Mouse (Mus musculus) liver, embryonic 15.5 days (tissue): Measurements from ENCODE around the gene Phlda3. TPM values are rescaled to one million over a fixed set of nuclear protein-coding genes. Genes with fewer than 3 reads are reported as not detected.

Source experiments
- ATAC-seq: fragments of 200-750 bp; cut with Nextera tagmentation; 2 replicates; pipeline ENCODE4 v1.8.0; 2017; ENCODE audit warnings: moderate number of reproducible peaks, mild to moderate bottlenecking, moderate library complexity; ENCODE audit not compliant: insufficient read depth
- H3K27ac ChIP-seq: fragments of 300-500 bp; sonication (generic); replicated peaks from 2 replicates; pipeline ENCODE4 v1.5.1; 2015; ENCODE audit warnings: mild to moderate bottlenecking, inconsistent platforms
- H3K27me3 ChIP-seq: fragments of 300-500 bp; sonication (generic); 2 replicates; pipeline ENCODE4 v1.6.1; 2015; ENCODE audit warnings: mild to moderate bottlenecking, inconsistent platforms
- H3K36me3 ChIP-seq: fragments of 300-500 bp; sonication (generic); replicated peaks from 2 replicates; pipeline ENCODE4 v1.6.1; 2015; ENCODE audit warnings: moderate library complexity, mild to moderate bottlenecking, inconsistent platforms
- H3K4me1 ChIP-seq: fragments of 300-500 bp; sonication (generic); replicated peaks from 2 replicates; pipeline ENCODE4 v1.6.1; 2015; ENCODE audit warnings: inconsistent platforms
- H3K4me2 ChIP-seq: fragments of 300-500 bp; sonication (generic); 2 replicates; pipeline ENCODE4 v1.6.1; 2015; ENCODE audit warnings: moderate library complexity, mild to moderate bottlenecking, inconsistent platforms
- H3K4me3 ChIP-seq: fragments of 300-500 bp; sonication (generic); replicated peaks from 2 replicates; pipeline ENCODE4 v1.5.1; 2015; ENCODE audit warnings: mild to moderate bottlenecking, inconsistent platforms
- H3K9ac ChIP-seq: fragments of 300-500 bp; sonication (generic); 2 replicates; pipeline ENCODE4 v1.6.1; 2015; ENCODE audit warnings: moderate library complexity, mild to moderate bottlenecking, inconsistent platforms
- H3K9me3 ChIP-seq: fragments of 300-500 bp; sonication (generic); replicated peaks from 2 replicates; pipeline ENCODE4 v1.6.1; 2016; ENCODE audit warnings: inconsistent platforms
- WGBS: fragments of 180-500 bp; shearing (Covaris S2); methylation state at CpG from one replicate; pipeline ENCODE4 v1.1.7; 2015; ENCODE audit warnings: mixed read lengths; ENCODE audit not compliant: insufficient replicate concordance; 5-methylcytosine and 5-hydroxymethylcytosine counted together
- polyA plus RNA-seq: library from polyadenylated mRNA; unstranded; fragments of >200 nt; fragmentation: Nextera tagmentation; extraction: Ambion mirVana; gene quantifications from 2 replicates; pipeline ENCODE4 v1.2.1, GENCODE M21; 2015

Phlda3 gene
- polyA plus RNA-seq, 1 experiment from 2014 or later, result 6.2 TPM

- WGBS, result 13% methylated on average over 20 of the region's 20 CpGs
- no peak overlapping the region for H3K4me3 ChIP-seq
- ATAC-seq, result no peak
- no peak overlapping the region for H3K27ac ChIP-seq
- H3K4me2 ChIP-seq, result peak overlapping the region; percentile 50
- peaks cover 17% of the 10 kb centered on the region for H3K4me1 ChIP-seq
- H3K9ac ChIP-seq, result no peak overlapping the region
- peaks cover 56% of the 10 kb centered on the region for H3K27me3 ChIP-seq
- no peaks in the 10 kb centered on the region for H3K36me3 ChIP-seq
- no peaks in the 10 kb centered on the region for H3K9me3 ChIP-seq
Observed at GRCm38 (mm10) chr1:135794216-135795134, 28.6 kb downstream of the Phlda3 start.

DNA sequence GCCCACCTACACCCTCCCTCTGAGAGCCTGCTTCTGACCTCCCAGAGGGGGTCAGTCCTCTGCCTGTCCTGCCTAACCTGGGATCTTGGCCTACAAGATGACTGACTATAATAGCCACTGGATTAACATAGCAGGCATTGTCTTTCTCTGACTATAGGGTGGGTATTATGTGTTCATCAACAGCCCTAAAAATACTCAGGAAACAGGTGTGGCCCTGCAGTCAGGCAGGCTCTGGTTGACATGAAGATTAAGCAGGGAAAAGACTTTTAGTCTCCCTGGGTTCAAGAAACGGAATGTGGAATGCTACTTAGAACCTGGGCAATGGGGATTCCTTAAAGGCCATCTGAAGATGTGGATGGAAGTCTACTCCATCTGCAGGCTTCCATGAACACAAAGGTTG is 32.6 kb downstream of the Phlda3 start:
- no peak overlapping the region for H3K9ac ChIP-seq
- H3K4me1 ChIP-seq, result peaks cover 21% of the 10 kb centered on the region
- no peak for ATAC-seq
- H3K4me3 ChIP-seq, result no peak overlapping the region
- H3K27ac ChIP-seq, result no peak overlapping the region
- 47% methylated on average over 1 of the region's 1 CpGs for WGBS
- H3K4me2 ChIP-seq, result no peak overlapping the region
- H3K27me3 ChIP-seq, result peaks cover 30% of the 10 kb centered on the region
- H3K36me3 ChIP-seq, result no peaks in the 10 kb centered on the region
- H3K9me3 ChIP-seq, result no peaks in the 10 kb centered on the region

- ATAC-seq, result no peak
- WGBS, result 35% methylated on average over 8 of the region's 8 CpGs
- no peaks in the 10 kb centered on the region for H3K9me3 ChIP-seq
- peaks cover 29% of the 10 kb centered on the region for H3K27me3 ChIP-seq
- no peaks in the 10 kb centered on the region for H3K36me3 ChIP-seq
- H3K27ac ChIP-seq, result no peak overlapping the region
- H3K4me2 ChIP-seq, result no peak overlapping the region
- H3K4me1 ChIP-seq, result peaks cover 14% of the 10 kb centered on the region
- H3K4me3 ChIP-seq, result no peak overlapping the region
- no peak overlapping the region for H3K9ac ChIP-seq
Observed at GRCm38 (mm10) chr1:135799109-135799627, 33.2 kb downstream of the Phlda3 start.

DNA sequence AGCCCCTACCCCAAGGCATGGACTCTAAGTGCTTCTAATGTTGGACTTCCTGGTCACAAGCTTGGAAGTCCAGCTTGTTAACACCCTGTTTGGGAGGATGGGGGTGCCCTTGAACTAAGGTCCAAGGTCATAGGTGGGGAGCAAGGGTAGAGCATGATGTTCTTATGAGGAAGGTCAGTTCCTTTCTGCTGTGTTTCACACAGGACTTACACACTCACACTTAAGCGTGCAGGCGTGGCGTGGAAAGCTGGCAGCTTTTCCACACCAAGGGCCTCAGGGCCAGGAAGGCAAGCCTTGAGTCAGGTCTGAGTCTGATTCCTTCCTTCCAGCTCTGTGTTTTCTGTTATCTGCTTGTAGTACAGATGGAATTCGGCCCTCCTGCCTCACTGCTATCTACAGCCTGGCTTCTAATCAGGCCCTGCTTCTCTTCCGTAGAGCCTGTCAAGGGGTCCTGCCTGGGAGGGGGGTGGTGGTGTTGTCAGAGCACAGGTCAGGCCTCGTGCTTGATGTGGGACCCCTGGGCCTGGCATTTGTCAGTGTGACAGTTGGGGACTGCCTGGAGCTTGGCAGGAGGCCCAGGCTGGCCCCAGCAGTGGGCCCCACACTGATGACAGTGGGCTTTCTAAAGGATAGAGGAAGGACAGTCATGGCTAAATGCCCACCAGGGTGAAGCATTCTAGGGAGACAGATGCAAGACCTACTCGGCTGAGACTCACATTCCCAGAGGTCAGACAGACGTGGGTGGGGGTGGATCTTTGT is 34.5 kb downstream of the Phlda3 start:
- Histone ChIP-seq H3K4me3 (no peak overlapping the region), H3K9ac (no peak overlapping the region), H3K9me3 (no peaks in the 10 kb centered on the region), H3K4me2 (no peak overlapping the region), H3K27ac (no peak overlapping the region), H3K27me3 (peaks cover 18% of the 10 kb centered on the region), H3K36me3 (no peaks in the 10 kb centered on the region), H3K4me1 (peaks cover 8% of the 10 kb centered on the region; the same call in 1 of the 2 replicates)
- 14% methylated on average over 8 of the region's 8 CpGs for WGBS
- ATAC-seq, result peak; percentile 28; the same call in 1 of the 2 replicates

GRCm38 (mm10) chr1:135807546-135807945 is 41.6 kb downstream of the Phlda3 start:
- Histone ChIP-seq H3K27ac (no peak overlapping the region), H3K9me3 (no peaks in the 10 kb centered on the region), H3K36me3 (no peaks in the 10 kb centered on the region), H3K9ac (no peak overlapping the region), H3K4me1 (no peaks in the 10 kb centered on the region), H3K27me3 (peaks cover 6% of the 10 kb centered on the region; the same call in 1 of the 2 replicates), H3K4me2 (no peak overlapping the region), H3K4me3 (no peak overlapping the region)
- no peak for ATAC-seq
- 47% methylated on average over 10 of the region's 10 CpGs for WGBS

DNA sequence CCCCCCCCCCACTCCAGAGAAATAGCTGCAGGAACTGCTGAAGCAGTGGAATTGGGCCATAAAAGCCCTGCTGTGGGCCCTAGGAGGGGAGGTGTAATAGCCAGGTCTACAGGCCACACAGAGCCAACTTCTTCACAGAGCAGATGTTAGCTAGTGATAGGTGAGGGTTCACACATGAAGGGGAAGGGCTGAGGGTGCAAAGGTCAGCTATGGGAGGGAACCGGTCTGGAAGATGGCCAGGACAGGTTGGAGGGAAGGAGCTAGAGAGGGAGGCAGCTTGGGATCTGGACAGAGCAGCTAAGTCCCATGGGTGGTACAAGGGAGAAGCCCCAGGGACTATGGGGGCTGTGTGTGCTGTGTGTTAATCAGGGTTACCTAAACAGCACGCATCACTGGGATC is 44.3 kb downstream of the Phlda3 start:
- H3K9me3 ChIP-seq, result no peaks in the 10 kb centered on the region
- H3K36me3 ChIP-seq, result no peaks in the 10 kb centered on the region
- H3K27me3 ChIP-seq, result peaks cover 17% of the 10 kb centered on the region
- H3K4me1 ChIP-seq, result no peaks in the 10 kb centered on the region
- H3K4me3 ChIP-seq, result no peak overlapping the region
- 49% methylated on average over 2 of the region's 2 CpGs for WGBS
- no peak overlapping the region for H3K27ac ChIP-seq
- ATAC-seq, result no peak
- H3K9ac ChIP-seq, result no peak overlapping the region
- no peak overlapping the region for H3K4me2 ChIP-seq

DNA sequence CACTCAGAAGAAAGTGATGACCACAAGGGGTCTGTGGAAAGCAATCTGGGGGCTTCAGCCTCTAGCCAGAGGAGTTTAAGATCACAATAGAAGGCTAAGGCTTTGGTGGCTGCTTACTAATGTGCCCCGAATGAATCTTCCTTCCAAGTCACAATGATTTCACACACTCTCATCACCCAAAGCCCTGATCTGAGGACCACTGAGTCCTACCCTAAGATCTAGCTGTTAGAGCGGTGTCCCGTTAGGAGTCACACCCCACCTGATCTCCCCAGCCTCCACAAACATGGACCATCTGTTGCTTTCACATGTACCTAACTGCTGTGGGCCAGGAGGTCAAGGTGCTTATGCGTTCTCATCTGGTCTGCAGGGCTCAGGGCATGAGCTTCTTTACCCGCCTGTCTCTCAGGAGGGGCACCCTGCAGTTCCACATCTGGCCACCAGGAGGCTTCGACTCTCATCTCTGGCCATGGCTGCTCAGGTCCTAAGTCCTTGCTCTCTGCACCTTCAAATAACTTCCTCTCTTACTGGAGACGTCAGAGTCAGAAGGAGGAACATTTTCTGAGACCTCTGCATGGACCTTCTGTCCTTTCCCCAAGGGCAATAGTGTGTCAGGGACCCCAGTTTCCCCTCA is 45.2 kb downstream of the Phlda3 start:
- H3K4me1 ChIP-seq, result no peaks in the 10 kb centered on the region
- H3K9ac ChIP-seq, result no peak overlapping the region
- peaks cover 26% of the 10 kb centered on the region for H3K27me3 ChIP-seq
- no peak overlapping the region for H3K27ac ChIP-seq
- no peak overlapping the region for H3K4me2 ChIP-seq
- no peak for ATAC-seq
- no peaks in the 10 kb centered on the region for H3K9me3 ChIP-seq
- 27% methylated on average over 7 of the region's 7 CpGs for WGBS
- H3K4me3 ChIP-seq, result no peak overlapping the region
- H3K36me3 ChIP-seq, result no peaks in the 10 kb centered on the region

DNA sequence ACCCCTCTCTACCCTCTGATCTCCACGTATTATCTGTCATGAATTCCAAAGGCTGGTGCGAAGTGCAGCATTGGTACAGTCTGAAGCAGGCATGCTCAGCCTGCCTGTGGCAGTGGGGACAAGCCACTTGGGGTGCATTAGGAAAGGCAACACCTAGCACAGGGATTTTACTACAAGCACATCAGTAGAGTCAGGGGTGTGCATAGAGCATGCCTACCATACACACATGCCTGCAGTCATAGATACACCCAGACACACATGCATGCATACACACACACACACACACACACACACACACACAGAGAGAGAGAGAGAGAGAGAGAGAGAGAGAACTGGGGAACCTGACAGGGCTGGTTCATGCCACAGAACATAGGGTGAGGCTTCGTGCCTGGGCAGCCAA is 46.3 kb downstream of the Phlda3 start:
- 59% methylated on average over 3 of the region's 3 CpGs for WGBS
- Histone ChIP-seq H3K9ac (no peak overlapping the region), H3K27me3 (peaks cover 37% of the 10 kb centered on the region), H3K36me3 (no peaks in the 10 kb centered on the region), H3K27ac (no peak overlapping the region), H3K4me1 (no peaks in the 10 kb centered on the region), H3K9me3 (no peaks in the 10 kb centered on the region), H3K4me3 (no peak overlapping the region), H3K4me2 (no peak overlapping the region)
- no peak for ATAC-seq

- no peak overlapping the region for H3K4me2 ChIP-seq
Observed at GRCm38 (mm10) chr1:135812618-135813017, 46.7 kb downstream of the Phlda3 start.

DNA sequence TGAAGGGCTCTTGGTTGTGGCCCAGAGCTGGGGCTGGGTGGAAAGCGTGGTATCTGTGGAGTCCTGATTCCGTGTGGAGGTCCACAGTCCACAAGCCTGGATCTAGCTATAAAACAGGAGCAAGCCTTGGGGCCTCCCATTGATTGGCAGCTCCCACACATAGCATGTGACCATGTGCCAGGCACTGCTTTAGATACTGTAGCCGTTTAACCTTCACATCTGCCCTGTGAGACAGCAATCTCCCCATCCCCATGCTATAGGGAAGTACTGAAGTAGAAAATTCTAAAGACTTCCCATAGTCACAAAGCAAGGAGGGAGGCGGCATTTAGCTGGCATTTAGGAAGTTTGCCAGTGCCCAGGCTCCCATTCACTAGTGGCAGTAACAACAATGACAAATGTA is 47.2 kb downstream of the Phlda3 start:
- Histone ChIP-seq H3K36me3 (no peaks in the 10 kb centered on the region), H3K4me1 (no peaks in the 10 kb centered on the region), H3K4me2 (no peak overlapping the region), H3K27me3 (peaks cover 46% of the 10 kb centered on the region), H3K27ac (no peak overlapping the region), H3K9ac (no peak overlapping the region), H3K4me3 (no peak overlapping the region), H3K9me3 (no peaks in the 10 kb centered on the region)
- WGBS, result 40% methylated on average over 4 of the region's 4 CpGs
- no peak for ATAC-seq

More at GRCm38 (mm10) chr1:135812618-135813017, 46.7 kb downstream of the Phlda3 start:
- no peak overlapping the region for H3K4me3 ChIP-seq
- WGBS, result 23% methylated on average over 2 of the region's 2 CpGs
- no peak overlapping the region for H3K27ac ChIP-seq
- H3K4me1 ChIP-seq, result no peaks in the 10 kb centered on the region
- no peak for ATAC-seq
- H3K9me3 ChIP-seq, result no peaks in the 10 kb centered on the region
- H3K27me3 ChIP-seq, result peaks cover 41% of the 10 kb centered on the region
- H3K9ac ChIP-seq, result no peak overlapping the region
- H3K36me3 ChIP-seq, result no peaks in the 10 kb centered on the region
